9 mouse cellular contexts compared by ENCODE assay signal in the genomic region with DNA sequence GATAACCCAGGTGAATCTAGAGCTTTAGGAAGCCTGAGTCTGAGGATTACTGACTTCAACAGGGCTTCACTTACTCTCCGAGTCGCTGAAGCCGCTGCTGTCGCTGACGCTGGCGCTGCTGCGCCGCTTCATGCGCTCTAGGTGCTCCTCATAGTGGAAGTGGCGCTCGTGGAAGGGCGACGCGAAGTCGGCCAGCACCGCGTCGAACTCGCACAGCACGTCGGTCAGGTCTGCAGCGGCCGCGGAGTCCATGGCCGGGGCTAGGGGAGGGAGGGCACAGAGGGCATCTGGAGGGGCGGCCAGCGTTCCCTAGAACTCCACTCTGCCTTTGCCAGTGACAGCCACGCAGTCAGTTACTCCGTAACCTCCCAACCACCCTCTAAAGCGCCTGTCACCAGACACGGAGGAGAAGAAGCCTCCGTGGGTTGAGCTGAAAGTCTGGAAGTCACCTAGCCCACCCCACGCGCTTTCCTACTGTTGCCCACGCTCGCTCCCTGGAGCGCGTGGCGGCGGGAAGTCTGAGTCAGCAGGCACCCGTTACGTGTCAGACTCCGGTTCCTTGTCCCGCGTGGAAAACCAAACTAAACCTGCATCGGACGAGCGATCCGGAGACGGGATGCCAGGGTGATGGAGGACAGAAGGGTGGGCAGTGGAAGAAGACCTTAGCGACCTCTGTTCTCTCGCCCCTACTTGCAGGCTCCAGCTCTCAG. TPM values are rescaled to one million over a fixed set of nuclear protein-coding genes. Genes with fewer than 3 reads are reported as not detected.
DNase-seq lines count a peak whose midpoint lies in the region; ATAC-seq and TF ChIP-seq lines count a peak whose summit lies in the region.
"Had no signal": no experiment of that assay in that cellular context is flagged by ENCODE, and none has a peak within 500 bp of the region (broad histone marks: within the 10 kb centered on the region; RNA-seq: fewer than 3 reads in every experiment).

No protein-coding gene starts in this region.

- no peaks in the 10 kb centered on the region for H3K27me3 ChIP-seq in cerebellum, adult 2 months (ENCODE audit: control insufficient read depth, insufficient read depth, low read length)
- H3K27me3 ChIP-seq in midbrain, embryonic 11.5 days (ENCODE audit: control insufficient read depth, insufficient read depth, low read length): peaks cover 20% of the 10 kb centered on the region
- no peaks in the 10 kb centered on the region for H3K27me3 ChIP-seq in splenic B cell, adult 2 months (ENCODE audit: control insufficient read depth, insufficient read depth, low read length, poor library complexity, severe bottlenecking)

- H3K9ac ChIP-seq in midbrain, embryonic 11.5 days (ENCODE audit: low read length): peak overlapping the region; percentile 58

- peak overlapping the region; percentile 97 for H3K4me2 ChIP-seq in midbrain, embryonic 11.5 days

- intact Hi-C loops in left cerebral cortex, postnatal 14 days (cut with DNase I): loop anchor here (5.0 kb wide), 1 partner anchor 173 kb away; no protein-coding TSS in a partner anchor

- H3K27ac ChIP-seq in cerebellum, adult 2 months (ENCODE audit: insufficient read depth, low read length): 0 out of 2 replicates have a peak overlapping the region, but pooled peaks have one; percentile 9
- H3K27ac ChIP-seq in midbrain, embryonic 11.5 days (ENCODE audit: low read depth, low read length): no peak overlapping the region

- ATAC-seq in granulocyte monocyte progenitor cell, adult 5-6 weeks (replicated peaks; ENCODE audit: poor library complexity, severe bottlenecking): peak; percentile 13
- peak; percentile 19; the same call in 1 of the 2 replicates for ATAC-seq in midbrain, embryonic 11.5 days (ENCODE audit: low FRiP score)

- peak; percentile 53 for DNase-seq in embryo, embryonic 11 days
- DNase-seq in embryo, embryonic 9.5 days (ENCODE audit: extremely low spot score): no peak
- peak; percentile 47 to 57 for DNase-seq in B cell, adult 2 months
- peak; percentile 37 to 48 for DNase-seq in cerebellum, adult 2 months
- DNase-seq in left cerebral cortex, postnatal 14 days (ENCODE audit: low spot score in 2 of 2): peak; percentile 61 to 62
- peak; percentile 94 for DNase-seq in midbrain, embryonic 11.5 days (ENCODE audit: low spot score, missing footprints)
- DNase-seq in splenic B cell, adult 2 months (ENCODE audit: low read depth, low spot score): peak; percentile 61

- under 1% methylated on average over 52 of the region's 52 CpGs for WGBS in cerebellum, adult 2 months
- 2% methylated on average over 52 of the region's 52 CpGs for WGBS in midbrain, embryonic 11.5 days

- no peaks in the 10 kb centered on the region for H3K36me3 ChIP-seq in midbrain, embryonic 11.5 days (ENCODE audit: control insufficient read depth, insufficient read depth, low read length)
- H3K36me3 ChIP-seq in splenic B cell, adult 2 months (ENCODE audit: control insufficient read depth, insufficient read depth, low read length, poor library complexity, severe bottlenecking): no peaks in the 10 kb centered on the region
- H3K36me3 ChIP-seq: G1E had no signal

- H3K4me3 ChIP-seq in cerebellum, adult 2 months (replicated peaks; ENCODE audit: insufficient read depth, low read depth, low read length): peak overlapping the region; percentile 70
- H3K4me3 ChIP-seq in midbrain, embryonic 11.5 days (ENCODE audit: low read depth, low read length): peak overlapping the region; percentile 50

- H3K4me1 ChIP-seq in cerebellum, adult 2 months (ENCODE audit: control insufficient read depth, insufficient read depth, low read length): no peaks in the 10 kb centered on the region; the same call in 1 of the 2 replicates
- peaks cover 10% of the 10 kb centered on the region for H3K4me1 ChIP-seq in midbrain, embryonic 11.5 days (ENCODE audit: control insufficient read depth, insufficient read depth, low read length)

- TF ChIP-seq CTCF in cerebellum, adult 2 months (IDR thresholded peaks at IDR 0.05; ENCODE audit: borderline replicate concordance, insufficient read depth, low read depth, low read length): no peak

- TF ChIP-seq POLR2A in cerebellum, adult 2 months (IDR thresholded peaks at IDR 0.05; ENCODE audit: borderline replicate concordance, insufficient read depth, low read length): 0 out of 2 replicates have a peak, but pooled peaks have one; percentile 17

- no peaks in the 10 kb centered on the region for H3K9me3 ChIP-seq in midbrain, embryonic 11.5 days (ENCODE audit: control insufficient read depth, low read length)
- H3K9me3 ChIP-seq: G1E had no signal

RNA-seq across cellular contexts. Expression of a gene that starts 0.6 kb away (rescaled TPM):
- 41.5 and 45.1 TPM in 2 replicates for polyA plus RNA-seq in cerebellum, adult 2 months (2012; rRNA removed)
- 84.3 and 97.4 TPM in 2 replicates for total RNA-seq in granulocyte monocyte progenitor cell, adult 5-6 weeks (2014; fragmentation: Nextera tagmentation)
- 241 and 247 TPM in 2 replicates for total RNA-seq in granulocyte monocyte progenitor cell, adult 5-6 weeks (2017)
- 10 to 100 TPM; 42.7 to 43.2 TPM for total RNA-seq in left cerebral cortex, postnatal 14 days (2021)
- 13.7 and 18.7 TPM in 2 replicates for polyA plus RNA-seq in midbrain, embryonic 11.5 days (2014; fragmentation: Nextera tagmentation; extraction: Ambion mirVana)
- total RNA-seq: G1E had no signal
- polyA plus RNA-seq: G1E had no signal

RNA-seq across cellular contexts. Expression of a gene that starts 53.6 kb away (rescaled TPM):
- polyA plus RNA-seq in cerebellum, adult 2 months (2012; rRNA removed): not detected in 2 replicates
- total RNA-seq in granulocyte monocyte progenitor cell, adult 5-6 weeks (2014; fragmentation: Nextera tagmentation): not detected in 2 replicates
- not detected in 2 replicates for total RNA-seq in granulocyte monocyte progenitor cell, adult 5-6 weeks (2017)
- total RNA-seq in left cerebral cortex, postnatal 14 days (2021): not detected
- polyA plus RNA-seq in midbrain, embryonic 11.5 days (2014; fragmentation: Nextera tagmentation; extraction: Ambion mirVana): not detected in 2 replicates
- total RNA-seq: G1E had no signal
- polyA plus RNA-seq: G1E had no signal
